Mouse (Mus musculus) layer of hippocampus, adult 6 months (tissue): ENCODE measurements around the gene 1700022I11Rik. TPM values are rescaled to one million over a fixed set of nuclear protein-coding genes. Genes with fewer than 3 reads are reported as not detected.

Experiments
- long read RNA-seq, 2 experiments: library from polyadenylated mRNA; unstranded; transcript quantifications; one replicate each; pipeline ENCODE4 v2.0.0; 2019 to 2020
- polyA plus RNA-seq: library from polyadenylated mRNA; unstranded; fragments of <200 nt; fragmentation: Nextera tagmentation; gene quantifications from 2 replicates; pipeline ENCODE4 v1.2.3, GENCODE M21; 2021

The 1700022I11Rik gene
- polyA plus RNA-seq: 0.15 and 0.26 TPM in 2 replicates
- long read RNA-seq, experiment 1, partial matches to known transcripts: 0 of 4 reads
- long read RNA-seq, experiment 1, other reads (novel, unspliced or antisense): 4 of 4 reads
- long read RNA-seq, experiment 2: 0 reads

DNA sequence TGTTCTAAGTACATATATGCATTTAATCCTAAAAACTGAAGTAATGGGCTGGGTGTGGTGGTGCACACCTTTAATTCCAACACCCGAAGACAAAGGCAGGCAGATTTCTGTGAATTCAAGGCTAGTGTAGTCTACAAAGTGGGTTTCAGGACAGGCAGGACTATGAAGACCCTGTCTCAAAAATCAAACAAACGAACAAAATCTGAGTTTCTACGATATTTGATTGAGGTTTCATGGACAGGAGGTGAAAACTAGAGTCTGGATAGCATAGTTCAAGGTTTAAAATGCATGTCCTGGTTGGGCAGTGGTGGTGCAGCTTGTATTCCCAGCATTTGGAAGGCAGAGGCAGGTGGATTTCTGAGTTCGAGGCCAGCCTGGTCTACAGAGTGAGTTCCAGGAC is at the start of gene 1700022I11Rik:
TSS of gene 1700022I11Rik (plus strand) at position 301 of the 400 bp plus-strand sequence.

DNA sequence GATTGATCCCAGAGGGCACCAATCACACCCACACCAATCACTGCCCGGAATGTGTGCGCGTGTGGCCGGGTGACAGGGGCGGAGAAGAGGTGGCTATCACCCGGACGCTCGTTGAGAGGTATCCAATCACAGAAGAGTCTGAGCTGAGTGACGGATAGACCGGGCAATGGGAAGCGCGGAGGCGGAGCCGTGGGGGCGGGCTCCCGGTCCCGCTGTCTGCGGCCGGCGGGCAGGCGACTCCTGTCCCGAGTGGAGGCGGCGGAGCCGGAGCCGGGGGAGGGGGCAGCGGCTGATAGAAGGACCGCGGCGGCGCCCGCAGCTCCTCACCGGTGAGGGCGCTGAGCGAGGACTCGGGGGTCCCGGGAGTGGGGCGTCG is 19.7 kb upstream of the 1700022I11Rik start, which contains the start of gene Dnajb5:
TSS of gene Dnajb5 (plus strand) at position 139 of the 376 bp plus-strand sequence.

DNA sequence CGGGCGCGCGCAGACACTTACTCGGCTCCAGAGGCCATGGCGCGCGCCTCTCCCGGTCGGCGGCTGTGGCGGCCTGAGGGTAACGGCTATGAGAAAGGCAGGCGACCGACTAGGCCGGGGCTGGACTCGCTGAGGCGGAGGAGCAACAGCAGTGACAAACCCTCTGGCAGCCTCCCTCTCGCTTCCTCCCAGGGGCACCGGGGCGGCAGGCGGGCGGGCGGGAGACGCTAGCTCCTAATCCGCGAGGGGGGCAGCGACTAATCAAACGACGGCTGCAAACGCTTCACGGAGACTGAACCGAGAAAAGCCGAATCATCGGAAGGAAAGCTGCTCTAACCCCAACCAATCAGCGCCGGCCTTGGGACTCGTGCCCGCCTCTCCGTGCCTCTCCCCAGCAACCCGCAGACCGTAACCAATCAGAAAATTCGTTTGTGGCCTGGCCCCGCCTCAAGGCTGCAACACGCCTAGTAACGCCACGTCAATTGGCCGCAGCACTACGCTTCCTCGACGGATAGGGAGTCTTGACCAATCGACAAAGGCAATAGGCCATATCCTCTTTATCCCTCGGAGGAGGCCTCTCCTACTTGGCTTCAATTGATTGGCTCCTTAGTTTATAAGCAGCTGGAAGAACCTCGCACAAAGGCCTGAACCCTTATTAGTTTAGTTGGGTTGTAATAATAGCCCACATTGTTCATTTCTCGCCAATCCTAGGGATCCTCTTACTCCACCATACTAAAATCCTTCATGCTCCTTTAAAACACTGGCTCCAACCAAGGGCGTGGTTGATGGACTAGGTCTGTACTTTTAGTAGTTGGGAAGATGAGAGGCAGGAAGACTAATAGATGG is 31.0 kb downstream of the 1700022I11Rik start, which contains the start of gene Vcp:
TSS of gene Vcp (minus strand) at position 367 of the 846 bp plus-strand sequence.

DNA sequence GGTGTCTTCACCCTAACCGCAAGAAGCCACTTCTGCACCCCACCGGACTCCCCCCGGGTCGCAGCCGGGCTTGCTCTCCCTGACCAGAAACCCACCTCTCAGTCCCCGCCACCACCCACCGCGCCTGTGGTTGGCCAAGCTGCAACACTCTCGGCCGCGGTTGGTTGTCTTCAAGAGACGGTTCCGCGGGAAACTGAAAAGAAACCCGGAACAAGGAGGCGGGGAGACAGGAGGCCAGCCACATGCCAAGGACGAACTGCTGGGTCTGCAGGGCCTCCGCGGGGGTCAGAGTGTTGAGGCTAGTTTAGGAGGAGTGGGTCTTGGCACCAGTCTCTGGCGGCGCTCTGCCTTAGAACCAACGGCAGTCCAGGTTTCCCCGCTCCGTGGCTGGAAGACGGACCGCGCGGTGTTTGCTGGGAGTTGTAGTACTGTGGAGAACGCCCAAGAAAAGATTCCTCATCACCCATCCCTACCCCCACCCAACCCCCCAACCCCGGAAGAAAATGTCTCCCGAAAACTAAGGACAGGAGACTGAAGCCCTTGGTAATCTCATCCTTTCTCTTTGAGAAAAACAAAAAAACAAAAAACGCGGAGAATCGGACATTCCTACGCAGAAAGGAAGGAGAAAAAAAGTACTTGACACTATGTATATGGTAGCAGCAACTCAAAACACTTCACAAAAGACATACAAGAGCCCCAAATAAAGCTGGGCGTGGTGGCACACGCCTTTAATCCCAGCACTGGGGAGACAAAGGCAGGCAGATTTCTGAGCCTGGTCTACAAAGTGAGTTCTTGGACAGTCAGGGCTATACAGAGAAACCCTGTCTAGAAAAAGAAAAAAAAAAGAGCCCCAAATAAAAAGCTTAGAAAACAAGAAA is 41.0 kb downstream of the 1700022I11Rik start, which contains the start of gene Fancg:
TSS of gene Fancg (minus strand) at position 346 of the 878 bp plus-strand sequence.

DNA sequence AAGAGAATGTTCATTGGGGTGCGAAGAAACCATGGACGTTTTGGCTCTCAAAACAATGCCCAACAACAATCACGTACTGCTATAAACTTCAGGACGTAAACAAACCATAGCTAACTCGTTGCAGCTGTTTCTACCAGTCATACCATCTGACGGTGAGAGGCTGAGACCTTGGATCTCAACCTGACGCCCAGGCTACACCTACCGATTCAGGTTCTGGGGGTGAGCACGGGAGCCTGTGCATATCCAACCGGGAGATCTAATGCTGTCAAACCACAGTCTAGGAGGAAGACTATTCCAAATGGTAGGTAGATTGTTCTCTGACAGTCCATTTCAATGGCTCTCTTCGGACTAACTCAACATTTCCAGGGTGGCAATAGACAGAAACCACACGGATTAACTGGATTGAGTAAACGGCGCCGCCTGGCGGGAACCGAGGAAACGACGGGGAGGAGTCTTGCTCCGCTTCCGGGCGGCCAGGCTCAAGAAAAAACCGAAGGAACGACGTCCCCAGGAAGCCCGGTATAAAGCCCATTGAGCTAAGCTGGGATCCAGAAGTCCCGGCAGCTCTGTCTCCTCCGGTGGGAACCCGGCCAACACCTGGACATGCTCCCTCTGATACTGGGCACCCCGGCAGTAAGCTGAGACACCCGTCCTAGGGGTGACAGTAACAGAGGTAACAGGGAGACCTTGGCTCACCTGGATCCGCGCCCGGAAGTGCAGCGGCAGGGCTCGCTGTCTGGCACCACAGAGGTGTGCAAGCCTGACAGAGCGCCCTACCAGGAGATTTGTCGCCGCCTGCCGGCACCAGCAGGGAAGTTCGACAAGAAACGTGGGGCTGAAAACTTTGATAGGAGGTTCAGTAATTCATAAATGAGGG is 55.9 kb downstream of the 1700022I11Rik start, which contains the start of gene Pigo:
TSS of gene Pigo (minus strand) at position 736 of the 877 bp plus-strand sequence.

DNA sequence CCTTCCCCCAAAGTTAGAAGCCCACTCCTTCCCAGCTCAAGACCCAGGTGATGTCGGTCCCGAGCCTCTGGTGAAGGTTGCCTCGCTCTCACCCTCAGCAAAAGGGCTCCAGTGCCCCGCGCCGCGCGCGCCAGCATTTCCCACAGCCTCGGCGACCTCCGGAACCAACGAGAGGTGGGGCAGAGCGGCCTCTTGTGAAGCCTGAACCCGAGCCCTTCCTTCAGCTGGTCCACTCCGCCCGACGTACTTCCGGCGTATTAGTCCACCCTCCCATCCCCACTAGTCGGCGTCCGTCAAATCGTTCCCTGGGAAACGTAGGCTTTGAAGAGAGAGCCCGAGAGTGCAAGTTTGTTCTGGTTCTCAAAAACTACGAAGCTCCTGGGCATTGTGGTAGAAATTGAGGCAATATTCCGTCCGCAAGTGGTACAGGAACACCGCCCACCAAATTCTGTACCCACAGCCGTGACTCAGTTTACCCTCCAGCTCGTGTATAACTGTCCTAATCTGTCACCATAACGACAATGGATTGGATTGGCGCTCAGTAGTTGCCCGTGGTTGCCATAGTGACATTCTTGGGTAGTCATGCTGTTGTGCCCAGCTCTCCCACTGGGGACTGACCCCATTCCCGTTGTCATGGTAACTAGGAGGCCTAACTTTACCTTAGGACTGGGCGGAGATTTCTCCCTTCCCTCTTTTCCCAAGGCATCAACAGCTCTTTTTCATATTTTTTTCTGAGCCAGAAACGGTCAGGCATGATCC is 62.0 kb downstream of the 1700022I11Rik start, which contains the start of gene Stoml2:
TSS of gene Stoml2 (minus strand) at position 474 of the 759 bp plus-strand sequence.

Other genes with a start within 250 kb of the 1700022I11Rik start
- gene 4930578G10Rik, start 234.1 kb upstream of the 1700022I11Rik start, polyA plus RNA-seq: not detected in 2 replicates
- gene Ccl19, start 213.0 kb upstream of the 1700022I11Rik start, polyA plus RNA-seq: 1.3 and 1.5 TPM in 2 replicates
- 0.19 and 0.38 TPM in 2 replicates for gene Ccl21a, start 195.6 kb upstream of the 1700022I11Rik start, polyA plus RNA-seq
- 0.04 TPM in 1 of 2 replicates, not detected in the other for gene Fam205a1, start 115.7 kb upstream of the 1700022I11Rik start, polyA plus RNA-seq
- 0.64 TPM in 2 replicates for gene Gm12394, start 112.8 kb upstream of the 1700022I11Rik start, polyA plus RNA-seq
- 1.2 and 1.3 TPM in 2 replicates for gene Fam205c, start 95.4 kb upstream of the 1700022I11Rik start, polyA plus RNA-seq
- gene Phf24, start 52.9 kb upstream of the 1700022I11Rik start, polyA plus RNA-seq: 32.3 and 41.2 TPM in 2 replicates
- 27.5 and 37.2 TPM in 2 replicates for gene Dnajb5, start 19.8 kb upstream of the 1700022I11Rik start, polyA plus RNA-seq
- gene Vcp, start 30.9 kb downstream of the 1700022I11Rik start, polyA plus RNA-seq: 183 and 188 TPM in 2 replicates
- 4.7 TPM in 2 replicates for gene Fancg, start 40.9 kb downstream of the 1700022I11Rik start, polyA plus RNA-seq
- gene Pigo, start 56.2 kb downstream of the 1700022I11Rik start, polyA plus RNA-seq: 9.8 and 10.1 TPM in 2 replicates
- 199 and 209 TPM in 2 replicates for gene Stoml2, start 62.1 kb downstream of the 1700022I11Rik start, polyA plus RNA-seq
- 7.3 and 9.2 TPM in 2 replicates for gene Fam214b, start 76.6 kb downstream of the 1700022I11Rik start, polyA plus RNA-seq
- gene Unc13b, start 89.3 kb downstream of the 1700022I11Rik start, polyA plus RNA-seq: 3.1 and 4.2 TPM in 2 replicates